Mouse (Mus musculus): ENCODE measurements around the gene Nol12. TPM values are rescaled to one million over a fixed set of nuclear protein-coding genes. Genes with fewer than 3 reads are reported as not detected.

Nol12 gene
- polyA plus RNA-seq, 1 experiment from 2014 or later, result 43.8 TPM

- Histone ChIP-seq H3K4me3 (replicated peaks; ENCODE audit: low read depth, low read length) (no peak overlapping the region), H3K9me3 (replicated peaks; ENCODE audit: low read length) (no peaks in the 10 kb centered on the region), H3K27ac (no peak overlapping the region), H3K36me3 (ENCODE audit: insufficient read depth, low read length) (no peaks in the 10 kb centered on the region), H3K4me1 (replicated peaks; ENCODE audit: insufficient read depth, low read length) (peaks cover 25% of the 10 kb centered on the region), H3K9ac (ENCODE audit: low read depth, low read length) (no peak overlapping the region), H3K27me3 (ENCODE audit: insufficient read depth, low read length) (no peaks in the 10 kb centered on the region), H3K4me2 (ENCODE audit: low read length) (no peak overlapping the region)
- no peak for ATAC-seq (replicated peaks; ENCODE audit: low FRiP score, low read depth)
- no peak for TF ChIP-seq CTCF (IDR thresholded peaks at IDR 0.05; ENCODE audit: low read depth)
- 70% methylated on average over 6 of the region's 6 CpGs for WGBS
- DNase-seq (ENCODE audit: low spot score), result no peak
Observed at GRCm38 (mm10) chr15:78923585-78923984, 11.1 kb upstream of the Nol12 start.

DNA sequence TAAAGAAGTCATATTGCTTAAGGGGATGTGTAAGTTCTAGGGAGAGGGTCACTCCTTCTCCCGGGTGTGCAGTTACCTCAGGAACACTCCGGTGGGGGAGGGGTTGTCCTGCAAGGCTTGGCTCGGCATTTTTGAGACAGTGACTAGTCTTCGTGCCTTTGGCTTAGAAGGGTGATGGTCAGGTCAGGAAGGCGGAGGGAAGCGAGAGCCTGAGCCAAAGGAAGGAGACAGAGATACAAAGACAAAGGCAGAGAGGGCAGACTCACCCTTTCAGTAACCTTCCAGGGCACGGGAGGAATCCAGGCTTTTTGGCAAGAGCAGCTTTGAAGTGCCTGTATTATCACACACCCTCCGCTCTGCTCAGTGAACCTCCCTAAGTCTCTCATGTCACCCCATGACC lies 9.6 kb upstream of the Nol12 start:
- H3K4me1 ChIP-seq (replicated peaks; ENCODE audit: insufficient read depth, low read length), result peaks cover 25% of the 10 kb centered on the region
- H3K36me3 ChIP-seq (ENCODE audit: insufficient read depth, low read length), result no peaks in the 10 kb centered on the region
- peak overlapping the region; percentile 86; the same call in 1 of the 2 replicates for H3K27ac ChIP-seq
- no peaks in the 10 kb centered on the region for H3K27me3 ChIP-seq (ENCODE audit: insufficient read depth, low read length)
- no peak overlapping the region for H3K4me3 ChIP-seq (replicated peaks; ENCODE audit: low read depth, low read length)
- TF ChIP-seq CTCF (IDR thresholded peaks at IDR 0.05; ENCODE audit: low read depth), result no peak
- 0 out of 2 replicates have a peak overlapping the region, but pooled peaks have one; percentile 14 for H3K9ac ChIP-seq (ENCODE audit: low read depth, low read length)
- no peaks in the 10 kb centered on the region for H3K9me3 ChIP-seq (replicated peaks; ENCODE audit: low read length)
- H3K4me2 ChIP-seq (ENCODE audit: low read length), result no peak overlapping the region
- ATAC-seq (replicated peaks; ENCODE audit: low FRiP score, low read depth) (no peak), DNase-seq (ENCODE audit: low spot score) (no peak)
- 32% methylated on average over 8 of the region's 8 CpGs for WGBS

- Histone ChIP-seq H3K36me3 (ENCODE audit: insufficient read depth, low read length) (no peaks in the 10 kb centered on the region), H3K9ac (ENCODE audit: low read depth, low read length) (peak within 1 kb of the TSS; percentile 58), H3K27ac (peak within 1 kb of the TSS; percentile 86), H3K4me2 (ENCODE audit: low read length) (peak within 1 kb of the TSS; percentile 70), H3K27me3 (ENCODE audit: insufficient read depth, low read length) (no peaks in the 10 kb centered on the region), H3K4me3 (replicated peaks; ENCODE audit: low read depth, low read length) (peak within 1 kb of the TSS; percentile 39), H3K4me1 (replicated peaks; ENCODE audit: insufficient read depth, low read length) (peaks cover 25% of the 10 kb centered on the region), H3K9me3 (replicated peaks; ENCODE audit: low read length) (no peaks in the 10 kb centered on the region)
- TF ChIP-seq CTCF (IDR thresholded peaks at IDR 0.05; ENCODE audit: low read depth), result no peak
- 6% methylated on average over 20 of the region's 20 CpGs for WGBS
- ATAC-seq (replicated peaks; ENCODE audit: low FRiP score, low read depth) (peak; percentile 69), DNase-seq (ENCODE audit: low spot score) (peak; percentile 94)
Observed at GRCm38 (mm10) chr15:78926021-78926919, 8.5 kb upstream of the Nol12 start, which contains the start of gene Lgals1. TSS of gene Lgals1 (plus strand) at chr15:78926725.

- Histone ChIP-seq H3K4me1 (replicated peaks; ENCODE audit: insufficient read depth, low read length) (peaks cover 25% of the 10 kb centered on the region), H3K9ac (ENCODE audit: low read depth, low read length) (peak overlapping the region; percentile 58), H3K27ac (peak overlapping the region; percentile 86), H3K36me3 (ENCODE audit: insufficient read depth, low read length) (no peaks in the 10 kb centered on the region), H3K27me3 (ENCODE audit: insufficient read depth, low read length) (no peaks in the 10 kb centered on the region), H3K4me3 (replicated peaks; ENCODE audit: low read depth, low read length) (peak overlapping the region; percentile 39), H3K9me3 (replicated peaks; ENCODE audit: low read length) (no peaks in the 10 kb centered on the region), H3K4me2 (ENCODE audit: low read length) (peak overlapping the region; percentile 70)
- DNase-seq (ENCODE audit: low spot score) (peak; percentile 47), ATAC-seq (replicated peaks; ENCODE audit: low FRiP score, low read depth) (no peak; the same call in 1 of the 2 replicates)
- WGBS, result 19% methylated on average over 15 of the region's 15 CpGs
- no peak for TF ChIP-seq CTCF (IDR thresholded peaks at IDR 0.05; ENCODE audit: low read depth)
Observed at GRCm38 (mm10) chr15:78927021-78927787, 7.5 kb upstream of the Nol12 start.

DNA sequence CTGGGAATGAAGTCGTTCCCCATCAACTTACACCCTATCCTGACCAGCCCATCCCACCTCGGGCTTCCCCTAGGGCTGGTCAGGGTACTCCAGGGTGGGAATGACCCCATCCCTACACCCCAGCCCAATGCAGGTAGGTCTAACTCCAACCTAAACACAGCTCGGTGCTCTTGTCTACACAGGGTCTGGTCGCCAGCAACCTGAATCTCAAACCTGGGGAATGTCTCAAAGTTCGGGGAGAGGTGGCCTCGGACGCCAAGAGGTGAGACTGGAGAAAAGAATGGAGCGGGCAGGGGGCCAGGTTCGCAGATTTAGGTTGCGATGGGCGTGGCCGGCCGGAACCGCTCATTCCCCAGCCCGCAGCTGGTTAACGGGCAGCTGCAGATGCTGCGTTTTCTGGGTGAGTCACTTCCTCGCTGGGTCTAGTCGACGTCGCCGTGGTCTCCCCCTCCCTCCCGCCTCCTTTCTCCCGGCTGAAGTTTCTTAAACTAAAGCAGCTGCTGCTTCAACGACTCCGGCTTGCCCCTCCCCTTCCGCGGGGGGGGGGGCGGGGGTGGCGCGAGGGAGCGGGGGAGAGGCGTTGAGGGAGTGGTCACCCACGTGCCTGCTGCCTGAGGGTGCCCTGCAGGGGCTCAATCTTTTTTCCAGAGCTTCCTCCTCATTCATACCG lies 6.8 kb upstream of the Nol12 start:
- under 1% methylated on average over 31 of the region's 35 CpGs for WGBS
- peak overlapping the region; percentile 70 for H3K4me2 ChIP-seq (ENCODE audit: low read length)

More for the DNA sequence above, 6.8 kb upstream of the Nol12 start:
- DNase-seq (ENCODE audit: low spot score), result peak; percentile 96
- Histone ChIP-seq H3K4me3 (replicated peaks; ENCODE audit: low read depth, low read length) (peak overlapping the region; percentile 39), H3K36me3 (ENCODE audit: insufficient read depth, low read length) (no peaks in the 10 kb centered on the region), H3K9me3 (replicated peaks; ENCODE audit: low read length) (no peaks in the 10 kb centered on the region), H3K27ac (peak overlapping the region; percentile 86), H3K9ac (ENCODE audit: low read depth, low read length) (peak overlapping the region; percentile 58; the same call in 1 of the 2 replicates), H3K27me3 (ENCODE audit: insufficient read depth, low read length) (no peaks in the 10 kb centered on the region), H3K4me1 (replicated peaks; ENCODE audit: insufficient read depth, low read length) (peaks cover 25% of the 10 kb centered on the region)
- no peak for TF ChIP-seq CTCF (IDR thresholded peaks at IDR 0.05; ENCODE audit: low read depth)
- ATAC-seq (replicated peaks; ENCODE audit: low FRiP score, low read depth), result peak; percentile 41
